Mouse (Mus musculus): ENCODE data around the gene Spaca6.
A peak's percentile ranks its signal among the peaks of the same experiment; 100 is the strongest.

Gene Spaca6

DNA sequence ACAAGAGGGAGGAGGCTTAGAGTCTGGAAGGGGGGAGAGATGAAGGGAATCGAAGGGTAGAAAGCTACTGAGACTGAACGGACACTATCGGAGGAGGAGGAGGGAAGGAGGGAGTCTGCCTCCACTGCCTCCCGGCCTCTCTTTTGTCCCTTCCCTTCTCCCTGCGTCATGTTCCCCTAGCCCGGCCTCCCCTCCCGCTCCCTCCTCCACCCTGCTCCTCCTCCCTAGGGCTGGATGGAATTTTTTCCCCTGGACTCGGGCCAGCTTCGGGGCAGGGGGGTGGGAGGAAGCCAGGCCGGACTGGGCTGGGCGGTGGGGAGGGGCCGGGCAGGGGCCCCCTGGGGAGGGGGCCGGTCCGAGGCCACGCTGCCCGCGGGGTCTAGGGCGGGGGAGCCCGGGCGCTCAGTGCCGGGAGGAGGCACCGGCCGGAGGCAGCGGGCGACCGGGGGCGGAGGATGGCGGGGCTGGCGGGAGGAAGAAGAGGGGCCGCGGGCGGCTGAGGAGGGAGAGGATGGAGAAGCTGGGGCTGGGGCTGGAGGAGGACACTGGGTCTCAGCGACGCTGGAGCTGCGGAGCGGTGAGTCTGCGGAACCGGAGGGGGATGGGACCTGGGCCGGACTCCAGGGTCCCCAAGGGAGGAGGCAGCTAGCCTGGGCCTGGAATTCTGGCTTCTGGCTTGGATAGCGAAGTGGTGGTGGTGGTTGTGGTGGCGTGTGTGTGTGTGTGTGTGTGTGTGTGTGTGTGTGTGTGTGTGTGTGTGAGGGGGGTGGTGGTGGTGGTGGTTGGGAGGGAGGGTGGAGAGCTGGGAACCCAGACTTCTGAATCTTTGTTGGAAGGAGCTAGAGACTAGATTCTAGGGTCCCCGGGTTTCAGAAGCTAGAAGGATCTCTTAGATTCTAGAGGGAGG, at the start of gene Spaca6:
Gene Spaca6, plus strand, starts transcription at position 408 of the 907 bp plus-strand sequence.
- DNase-seq (ENCODE audit: low read depth, low spot score): peak; percentile 89

DNA sequence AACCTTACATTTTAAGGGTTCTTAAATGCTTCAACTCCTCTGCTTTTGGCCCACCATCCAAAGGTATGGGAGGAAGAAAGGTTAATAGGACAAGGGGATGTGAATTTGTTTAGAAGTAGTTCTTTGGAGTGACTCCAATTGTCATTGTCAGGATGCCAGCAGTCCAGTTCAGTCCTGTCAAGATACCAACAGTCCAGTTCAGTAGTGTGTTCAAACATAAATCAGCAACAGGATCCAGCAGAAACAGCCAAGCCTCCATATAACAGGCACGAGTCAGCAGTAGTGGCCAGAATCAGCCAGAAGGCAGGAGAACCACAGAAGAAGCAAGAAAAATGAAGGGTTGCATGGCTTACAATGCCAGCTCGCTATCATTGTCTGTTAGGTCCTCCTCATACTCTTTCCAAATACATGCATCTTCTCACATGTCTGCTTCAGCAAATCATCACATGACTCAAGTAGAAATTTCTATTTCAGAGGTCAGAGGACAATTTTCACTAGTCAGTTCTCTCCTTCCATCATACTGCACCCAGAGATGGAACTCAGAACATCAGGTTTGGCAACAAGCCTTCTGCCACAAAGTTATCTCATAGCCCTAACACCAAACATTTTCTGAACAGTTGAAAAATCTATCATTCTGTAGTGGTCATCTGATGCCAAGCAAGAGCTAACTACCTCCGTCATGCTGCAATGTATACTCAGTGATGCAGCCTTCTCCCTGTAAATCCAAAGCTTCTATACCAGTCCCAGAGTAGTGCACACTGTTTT, 35.9 kb upstream of the Spaca6 start:
- DNase-seq (ENCODE audit: low read depth, low spot score): no peak

DNA sequence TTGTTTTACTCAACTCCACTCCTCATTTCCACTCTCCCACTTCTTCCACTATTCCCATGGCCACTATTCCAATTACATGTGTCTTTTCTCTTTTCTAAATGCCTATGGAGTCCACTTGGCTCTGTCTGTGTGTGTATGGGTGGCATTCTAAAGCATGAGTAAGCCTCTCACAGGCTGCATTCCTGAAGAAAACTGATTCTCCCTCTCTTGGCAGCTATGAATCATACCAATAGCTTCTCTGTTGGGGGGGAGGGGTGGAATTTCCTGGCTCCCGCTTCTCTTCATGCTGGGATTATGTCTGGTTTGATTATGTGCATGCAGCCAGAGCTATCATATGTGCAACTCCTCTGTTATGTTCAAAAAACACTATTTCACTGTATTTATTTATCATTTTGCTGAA, 34.4 kb upstream of the Spaca6 start:
- DNase-seq (ENCODE audit: low read depth, low spot score): peak; percentile 27

DNA sequence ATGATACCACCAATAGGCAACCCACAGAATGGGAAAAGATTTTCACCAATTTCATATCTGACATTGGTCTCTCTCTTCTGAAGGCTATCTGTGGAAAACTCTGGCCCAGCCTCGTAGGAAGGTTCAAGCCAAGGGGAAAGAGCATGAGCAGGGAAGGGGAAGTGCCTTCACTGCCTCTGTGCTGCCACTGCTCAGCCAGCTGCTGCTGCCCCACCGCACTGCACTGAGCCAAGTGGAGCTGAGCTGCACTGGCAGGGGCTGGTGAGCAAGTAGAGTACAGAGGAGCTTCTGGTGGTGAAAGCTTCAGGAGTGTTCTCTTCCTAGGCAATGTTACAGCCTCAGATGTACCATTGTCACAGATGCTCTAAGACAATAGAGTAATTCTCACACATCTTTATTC, 31.4 kb upstream of the Spaca6 start:
- no peak for DNase-seq (ENCODE audit: low read depth, low spot score)

DNA sequence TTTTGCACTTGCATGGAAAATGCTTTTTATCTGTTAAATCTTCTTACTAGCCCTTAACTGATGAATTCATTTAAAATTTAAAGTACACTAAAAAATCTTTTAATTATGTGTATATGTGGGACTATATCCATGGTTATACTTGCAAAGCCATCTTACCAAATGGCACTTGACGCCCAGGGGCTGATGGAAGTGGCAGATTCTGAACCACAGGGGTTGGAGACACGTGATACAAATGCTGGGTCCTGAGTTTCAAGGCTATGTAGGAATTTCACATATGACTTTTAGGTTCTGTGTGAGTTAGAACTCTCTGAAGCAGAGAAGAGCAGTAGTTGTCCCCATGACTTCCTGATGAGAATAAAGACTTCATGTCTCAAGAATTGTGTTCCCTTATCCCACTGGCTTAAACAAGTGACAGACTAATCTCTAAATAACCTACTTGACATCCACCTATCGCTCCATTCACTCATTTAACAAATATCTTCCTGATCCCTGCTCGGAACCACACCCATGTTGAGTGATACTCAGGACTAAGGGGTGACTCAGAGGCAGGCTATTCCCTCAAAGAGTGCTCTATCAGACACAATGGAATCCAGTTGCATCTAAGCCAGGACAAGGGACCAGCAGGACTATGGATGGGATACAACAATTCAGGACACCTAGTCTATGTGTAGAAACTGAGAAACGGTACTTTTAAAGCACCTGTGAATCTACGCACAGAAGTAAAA, 3.2 kb upstream of the Spaca6 start:
- no peak for DNase-seq (ENCODE audit: low read depth, low spot score)

DNA sequence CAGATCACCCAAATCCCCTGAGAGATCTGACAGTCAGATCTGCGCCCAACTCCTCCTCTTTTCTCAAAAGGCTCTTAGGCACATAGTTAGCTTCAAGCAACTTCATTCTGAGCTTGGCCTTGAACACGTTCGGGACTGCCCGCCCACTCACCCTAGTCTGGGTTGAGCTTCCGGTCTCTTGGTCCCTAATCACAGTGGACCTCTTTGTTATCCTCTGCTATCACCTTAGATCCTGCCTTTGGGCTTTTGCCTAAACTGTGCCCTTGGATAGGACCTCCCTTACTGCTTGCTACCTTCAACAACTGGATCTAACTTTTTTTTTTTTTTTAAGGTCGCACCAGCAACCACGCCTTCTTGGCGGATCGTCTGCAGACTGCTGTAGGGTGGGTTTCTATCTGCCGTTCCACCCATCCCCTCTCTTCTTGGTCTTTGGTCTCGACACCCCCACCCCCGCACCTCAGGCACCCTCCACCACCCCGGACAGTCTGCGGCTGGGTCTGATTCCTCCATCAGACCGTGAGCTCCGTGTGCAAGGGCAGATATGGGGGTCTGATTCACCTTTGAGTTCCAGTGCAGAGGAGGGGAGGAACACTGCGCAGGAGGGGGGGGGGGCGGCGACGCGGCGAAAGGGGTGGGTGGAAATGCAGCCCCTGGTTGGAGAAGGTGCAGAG, 902 bp upstream of the Spaca6 start:
- peak; percentile 30 for DNase-seq (ENCODE audit: low read depth, low spot score)

DNA sequence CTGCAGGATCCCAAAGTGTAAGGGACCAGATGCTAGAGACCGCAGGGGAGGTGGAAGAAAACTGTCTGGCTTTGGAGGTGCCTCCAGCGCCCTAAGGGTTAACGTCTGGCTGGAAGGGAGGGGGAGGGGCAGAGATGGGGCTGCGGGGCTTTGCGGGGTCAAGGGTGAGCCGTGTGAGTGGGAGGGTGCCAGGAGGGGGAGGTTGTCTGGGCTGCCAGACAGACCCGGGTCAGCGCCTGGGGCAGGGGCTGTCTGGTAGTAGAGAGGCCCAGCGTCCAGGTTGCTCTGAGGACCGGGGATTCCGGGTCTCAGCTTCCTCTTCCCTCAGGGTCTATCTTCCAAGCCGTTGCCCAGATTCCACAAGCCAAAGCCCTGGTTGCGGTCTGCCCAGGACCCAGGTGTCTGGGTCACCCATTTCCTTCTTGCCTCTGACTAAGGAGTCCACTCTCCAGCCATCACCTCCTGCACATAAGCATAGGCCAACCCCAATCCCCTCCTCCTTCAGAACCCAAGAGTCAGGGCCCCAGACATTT, 766 bp downstream of the Spaca6 start:
- DNase-seq (ENCODE audit: low read depth, low spot score): peak; percentile 77

DNA sequence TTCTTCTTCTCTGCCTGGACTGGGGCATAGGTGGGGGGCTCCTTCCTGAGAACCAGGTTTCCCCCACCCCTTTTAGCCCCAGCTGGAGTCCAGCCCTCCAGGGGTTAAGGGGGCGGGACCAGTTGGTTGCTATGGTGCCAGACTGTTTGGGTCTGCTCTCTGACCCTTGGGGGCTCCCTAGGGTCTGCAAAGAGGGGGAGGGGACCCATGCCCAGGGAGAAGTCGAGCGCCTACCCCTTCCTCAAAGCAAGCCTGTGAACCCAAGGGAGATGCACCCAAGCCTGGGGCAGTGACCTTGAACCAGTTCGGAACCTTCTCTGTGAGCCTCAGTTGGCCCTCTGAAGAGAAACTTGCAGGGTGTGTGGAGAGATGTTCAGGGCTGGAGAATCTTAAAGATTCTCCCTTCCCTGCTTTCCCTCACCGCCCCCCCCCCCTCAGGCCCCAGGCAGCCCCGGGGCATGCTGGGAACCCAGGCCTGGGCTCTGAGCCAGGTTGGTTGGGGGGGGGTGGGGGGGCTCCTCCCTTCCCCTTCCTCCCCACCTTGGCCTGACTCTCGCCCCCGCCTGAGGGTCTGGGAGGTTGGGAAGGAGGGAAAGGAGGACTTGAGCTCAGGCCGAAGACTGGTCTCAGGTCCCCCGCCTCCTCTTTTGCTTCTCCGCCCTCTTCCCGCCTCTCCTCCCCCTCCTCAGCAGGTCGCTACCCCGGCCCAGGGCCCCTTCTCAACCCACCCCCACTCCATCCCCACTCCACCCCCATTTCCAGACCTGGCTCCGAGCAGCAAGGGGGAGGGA, 1.4 kb downstream of the Spaca6 start:
- DNase-seq (ENCODE audit: low read depth, low spot score): peak; percentile 80

DNA sequence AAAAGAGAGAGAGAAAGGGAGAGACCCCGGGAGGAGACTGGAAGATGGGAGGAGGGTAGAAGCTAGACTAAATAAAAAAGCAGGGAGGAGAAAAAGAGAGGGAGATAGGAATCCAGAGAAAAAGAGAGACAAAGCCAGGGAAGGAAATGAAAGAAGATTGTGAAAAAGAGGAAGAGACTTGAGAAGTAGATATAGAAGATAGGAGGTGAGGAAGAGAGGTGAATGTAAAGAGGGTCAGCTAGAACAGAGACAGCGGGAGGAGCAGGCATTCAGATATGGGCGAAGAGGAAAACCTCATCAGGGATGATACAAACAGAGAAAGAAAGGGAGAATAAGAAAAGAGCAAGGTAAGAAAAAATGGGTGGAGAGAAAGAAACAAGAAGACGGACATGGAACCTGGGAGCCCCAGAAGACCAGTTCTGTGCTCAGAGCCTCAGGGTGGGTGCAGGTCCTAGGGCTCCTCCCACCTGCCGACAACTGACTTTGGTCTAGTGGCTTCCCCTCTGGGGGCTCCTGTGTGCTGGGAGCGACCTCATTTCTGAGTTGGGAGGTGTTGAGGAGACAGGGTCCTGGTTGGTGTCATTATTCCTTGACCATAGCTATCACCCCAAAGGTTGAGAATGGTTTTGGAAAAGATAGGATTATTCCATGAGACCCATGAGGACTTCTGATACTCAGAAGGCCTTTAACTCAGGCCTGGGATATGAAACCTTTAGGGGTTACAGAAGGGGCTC, 2.3 kb downstream of the Spaca6 start:
- DNase-seq (ENCODE audit: low read depth, low spot score): no peak

DNA sequence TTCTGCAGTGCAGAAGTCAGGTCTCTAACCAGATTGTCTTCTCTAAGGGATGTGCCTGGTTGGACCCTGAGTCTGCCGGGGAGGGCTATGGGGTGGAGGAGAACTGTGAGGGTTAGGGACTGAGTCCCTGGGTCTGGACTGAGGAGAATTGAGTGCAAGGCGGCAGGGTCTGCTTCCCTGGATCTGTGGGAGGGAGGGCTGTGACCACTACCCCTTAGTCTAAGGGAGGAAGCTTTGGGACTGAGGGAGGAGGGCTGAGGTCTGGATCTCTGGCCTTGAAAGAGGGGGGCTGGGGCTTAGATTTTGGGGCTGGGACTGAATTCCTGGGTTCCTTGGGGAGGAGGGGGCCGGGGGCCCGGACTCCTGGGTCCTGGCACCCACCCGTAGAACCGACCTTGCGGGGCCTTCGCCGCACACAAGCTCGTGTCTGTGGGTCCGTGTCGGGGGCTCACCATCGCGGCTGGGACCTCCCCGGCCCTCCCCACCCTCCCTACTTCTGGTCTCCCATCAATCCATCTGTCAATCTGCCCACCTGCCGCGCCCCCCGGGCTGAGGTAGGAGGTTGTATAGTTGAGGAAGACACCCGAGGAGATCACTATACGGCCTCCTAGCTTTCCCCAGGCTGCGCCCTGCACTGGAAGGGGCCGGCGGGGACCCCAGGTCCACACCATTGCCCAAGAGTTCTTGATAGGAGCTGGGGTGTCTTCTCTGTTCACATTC, 3.0 kb downstream of the Spaca6 start:
- no peak for DNase-seq (ENCODE audit: low read depth, low spot score)

DNA sequence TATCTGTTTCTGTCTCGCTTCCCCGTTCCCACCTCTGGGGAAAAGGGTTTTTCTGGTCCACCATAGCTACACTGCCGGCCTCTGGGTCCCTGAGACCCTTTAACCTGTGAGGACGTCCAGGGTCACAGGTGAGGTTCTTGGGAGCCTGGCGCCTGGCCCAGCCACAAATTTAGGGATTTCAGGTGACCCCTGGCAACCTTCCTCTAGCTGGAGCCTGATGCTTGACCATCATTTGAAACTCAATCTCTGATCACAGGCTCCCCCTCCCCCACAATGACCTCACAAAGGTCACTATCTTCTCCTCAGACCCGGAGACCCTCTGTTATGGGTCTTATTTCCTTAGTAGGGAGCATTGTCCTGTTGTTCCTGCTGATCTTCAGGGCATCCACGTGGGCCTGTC, 3.8 kb downstream of the Spaca6 start:
- no peak for DNase-seq (ENCODE audit: low read depth, low spot score)

DNA sequence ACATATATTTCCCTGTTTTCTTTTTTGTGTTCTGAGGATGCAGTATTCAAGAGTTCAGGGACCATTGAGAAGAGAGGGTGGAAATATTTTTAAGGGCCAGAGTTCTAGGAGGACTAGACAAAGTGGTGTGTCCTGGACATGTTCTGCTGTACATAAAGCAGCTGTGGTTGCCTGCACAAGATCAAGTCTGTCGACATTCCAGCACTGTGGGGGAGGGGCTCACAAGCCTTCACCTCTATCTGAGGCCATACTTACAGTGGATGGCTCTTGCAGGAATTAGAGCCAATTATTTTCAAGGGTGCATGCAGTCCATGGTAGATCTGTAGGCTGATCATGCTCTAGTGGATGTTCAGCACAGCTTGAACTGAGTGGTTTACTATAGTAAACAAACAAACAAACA, 7.9 kb downstream of the Spaca6 start:
- no peak for DNase-seq (ENCODE audit: low read depth, low spot score)

DNA sequence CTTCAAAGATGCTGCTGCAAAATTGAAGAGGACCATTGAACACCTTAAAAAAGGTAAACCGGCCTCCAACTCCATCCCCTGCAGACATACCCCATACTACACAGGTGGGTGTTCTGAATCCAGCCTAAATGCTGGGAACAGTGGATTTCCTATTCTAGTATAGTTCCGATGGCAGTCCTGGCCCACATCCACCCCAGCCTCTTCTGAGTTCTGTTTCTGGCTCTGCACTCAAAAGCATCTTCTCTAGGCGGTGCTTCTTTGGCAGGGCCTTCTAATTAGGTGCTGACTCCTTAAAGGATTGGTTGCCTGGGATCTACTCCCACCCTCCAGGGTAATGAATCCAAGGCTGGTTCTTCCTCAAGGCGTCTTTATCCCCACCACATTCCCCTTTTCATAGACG, 9.1 kb downstream of the Spaca6 start:
- DNase-seq (ENCODE audit: low read depth, low spot score): no peak

DNA sequence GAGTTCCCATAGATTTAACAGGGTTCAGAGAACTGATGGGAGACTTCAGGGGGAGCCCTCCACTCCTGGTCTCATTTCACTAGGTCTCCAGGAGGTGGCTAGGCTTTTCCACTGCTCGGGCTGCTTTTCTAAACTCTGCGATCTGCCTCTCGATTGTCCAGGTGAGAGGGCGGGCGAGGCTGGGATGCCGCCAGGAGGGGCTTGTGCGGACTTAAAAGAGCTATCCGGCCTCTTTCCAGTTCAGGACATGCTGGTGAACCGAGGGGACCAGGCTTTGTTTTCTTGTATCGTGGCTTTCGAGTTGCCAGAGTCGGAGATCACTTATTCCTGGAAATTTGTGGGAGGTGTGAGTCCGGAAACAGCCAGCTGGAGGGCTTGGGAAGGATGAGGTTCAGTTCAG, 10.5 kb downstream of the Spaca6 start:
- no peak for DNase-seq (ENCODE audit: low read depth, low spot score)

DNA sequence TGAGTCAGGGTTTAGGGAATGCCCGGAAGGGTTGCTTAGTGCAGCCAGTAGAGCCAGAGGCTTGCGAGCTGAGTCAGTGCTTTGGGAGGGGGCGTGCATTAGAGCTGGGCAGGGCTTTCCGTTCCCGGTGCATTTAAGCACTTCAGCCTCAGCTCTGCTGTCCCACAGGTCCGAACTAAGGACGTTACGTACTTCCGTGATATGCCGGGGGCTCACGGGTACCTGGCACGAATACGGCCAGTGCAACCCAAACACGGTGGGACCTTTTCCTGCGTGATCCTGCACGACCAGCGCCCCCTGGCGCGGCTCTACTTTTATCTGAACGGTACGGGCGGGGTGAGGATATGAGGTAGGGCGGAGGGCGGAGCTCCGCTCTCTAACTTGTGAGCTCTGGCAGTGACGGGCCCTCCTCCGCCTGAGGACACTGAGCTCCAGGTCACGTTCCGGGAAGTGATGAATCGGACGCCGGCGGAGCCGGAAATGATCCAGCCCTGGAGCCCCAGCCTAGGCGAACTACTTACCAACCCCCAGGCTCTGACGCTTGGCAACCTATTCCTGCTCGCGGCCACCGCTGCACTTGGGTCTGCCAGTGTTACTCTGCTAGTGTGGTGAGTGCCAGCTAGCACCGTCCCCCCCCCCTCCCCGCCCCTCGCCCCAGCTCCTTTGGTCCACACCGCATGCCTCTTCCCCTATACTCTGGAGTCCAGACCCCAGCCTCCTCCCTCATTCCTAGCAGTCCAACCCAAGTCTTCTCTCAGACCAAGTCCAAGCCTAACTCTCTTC, 11.2 kb downstream of the Spaca6 start:
- peak; percentile 84 for DNase-seq (ENCODE audit: low read depth, low spot score)

DNA sequence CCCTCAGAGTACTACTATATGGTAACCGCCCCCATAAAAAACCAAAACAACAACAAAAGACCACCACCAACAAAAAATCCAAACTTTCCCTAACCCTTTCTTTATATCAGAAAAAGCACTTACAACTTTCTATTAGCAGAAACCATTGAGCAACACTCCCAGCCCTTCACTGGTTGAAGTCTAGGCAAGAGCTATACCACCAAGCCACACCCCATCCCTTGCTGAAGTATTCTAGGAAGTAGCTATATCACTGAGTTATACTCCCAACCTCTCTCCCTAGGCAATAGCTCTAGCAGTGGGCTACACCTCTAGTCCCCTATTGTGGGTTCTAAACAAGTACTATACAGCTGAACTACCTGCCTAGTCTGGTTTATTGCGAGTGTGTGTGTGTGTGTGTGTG, 12.3 kb downstream of the Spaca6 start:
- DNase-seq (ENCODE audit: low read depth, low spot score): no peak

DNA sequence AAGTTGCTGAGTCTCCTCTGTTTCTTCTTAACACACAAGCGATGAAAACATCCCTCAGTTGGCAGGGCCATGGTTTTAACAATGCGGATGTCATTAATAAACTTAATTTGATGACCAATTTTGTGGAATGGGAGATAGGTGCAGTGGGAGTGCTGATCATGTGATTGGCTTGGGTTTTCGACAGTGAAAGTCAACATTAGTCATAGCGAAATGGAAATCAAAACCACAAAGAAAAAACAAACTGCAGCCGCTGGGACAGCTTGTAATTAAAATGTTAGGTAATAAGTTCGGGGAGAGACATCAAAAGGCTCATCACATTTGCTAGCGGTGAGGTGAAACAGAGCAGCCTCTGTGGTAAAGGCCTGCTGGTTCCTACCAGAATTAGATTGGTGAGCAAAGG, 13.8 kb downstream of the Spaca6 start:
- no peak for DNase-seq (ENCODE audit: low read depth, low spot score)

DNA sequence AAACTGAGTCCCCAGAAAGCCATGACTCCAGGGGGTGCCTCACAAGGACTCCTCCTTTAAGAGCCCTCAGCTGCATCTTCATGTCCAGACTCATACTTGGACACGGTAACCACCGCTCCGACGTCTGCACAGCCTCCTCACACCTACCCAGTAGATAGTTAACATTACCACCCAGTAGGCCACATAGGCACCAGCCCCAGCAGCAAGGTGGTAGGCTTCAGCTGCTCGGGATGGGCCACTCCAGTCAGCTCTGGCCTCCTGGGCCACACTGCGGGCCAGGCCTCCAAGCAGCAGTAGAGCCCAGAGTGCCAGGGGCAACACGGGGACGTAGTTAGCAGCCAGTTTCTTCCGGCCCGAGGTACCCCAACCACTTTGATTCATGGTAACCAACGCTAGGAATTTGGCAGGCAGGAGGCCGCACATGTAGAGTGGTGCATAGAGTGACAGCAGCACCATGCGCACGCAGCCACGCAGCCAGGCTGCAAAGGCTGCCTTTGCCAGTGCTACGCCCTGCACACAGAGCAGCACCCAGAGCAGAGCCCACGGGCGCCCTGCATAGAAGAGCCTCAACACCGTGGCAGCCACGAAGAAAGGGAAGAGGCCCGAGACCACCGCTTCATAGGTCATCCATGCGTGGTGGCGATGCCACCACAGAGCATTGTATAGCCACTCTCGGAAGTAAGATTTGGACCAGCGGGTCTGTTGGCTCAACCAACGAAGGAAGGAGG, 16.7 kb downstream of the Spaca6 start:
- DNase-seq (ENCODE audit: low read depth, low spot score): no peak
